Mouse (Mus musculus) neural tube, embryonic 10.5 days (tissue): ENCODE measurements at regions not wholly inside any gene's neighbourhood (a gene's known extent, or its start where the extent isn't known, plus 50 kb on each side); places are given as distances from the start of the nearest gene placed in this dataset.
A peak's percentile ranks its signal among the peaks of the same experiment; 100 is the strongest.

ENCODE experiments used
- DNase-seq: peaks from one replicate; pipeline ENCODE4 v3.0.0-alpha.2; 2017; ENCODE audit warnings: low spot score; ENCODE audit errors: extremely low spot score

DNA sequence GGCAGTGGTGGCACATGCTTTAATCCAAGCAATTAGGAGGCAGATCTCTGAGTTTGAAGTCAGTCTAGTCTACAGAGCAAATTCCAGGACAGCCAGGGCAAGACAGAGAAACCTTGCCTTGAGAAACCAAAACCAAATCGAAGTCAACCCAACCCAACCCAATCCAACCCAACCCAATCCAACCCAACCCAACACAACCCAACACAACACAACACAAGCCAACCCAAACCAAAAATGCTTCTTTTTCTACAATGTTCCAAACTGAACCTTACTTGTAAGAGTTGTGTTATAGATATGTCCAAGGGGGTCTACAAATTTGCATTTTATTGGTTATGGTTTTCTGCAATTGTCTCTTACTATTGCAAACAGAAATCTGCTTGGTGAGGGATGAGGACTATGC, 52.8 kb upstream of the Chodl start:
- DNase-seq = no peak

DNA sequence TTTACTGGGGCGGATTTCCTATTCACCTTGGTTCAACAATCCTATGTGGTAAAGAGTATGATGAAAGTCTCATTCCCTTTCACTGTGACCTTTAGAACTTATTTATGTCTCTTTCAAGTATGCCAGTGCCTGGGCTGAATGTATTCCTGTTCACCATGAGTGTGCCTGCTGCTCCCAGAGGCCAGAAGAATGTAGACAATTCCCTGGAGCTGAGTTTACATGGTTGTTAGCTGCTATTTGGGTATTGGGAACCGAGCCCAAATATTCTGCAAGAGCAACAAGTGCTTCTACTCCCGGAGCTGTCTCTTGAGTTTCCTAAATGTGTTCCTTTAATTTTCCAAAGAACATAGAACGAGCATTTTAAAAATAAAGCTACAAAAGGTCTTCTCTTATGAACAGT, 71.7 kb upstream of the Chodl start:
- no peak for DNase-seq

DNA sequence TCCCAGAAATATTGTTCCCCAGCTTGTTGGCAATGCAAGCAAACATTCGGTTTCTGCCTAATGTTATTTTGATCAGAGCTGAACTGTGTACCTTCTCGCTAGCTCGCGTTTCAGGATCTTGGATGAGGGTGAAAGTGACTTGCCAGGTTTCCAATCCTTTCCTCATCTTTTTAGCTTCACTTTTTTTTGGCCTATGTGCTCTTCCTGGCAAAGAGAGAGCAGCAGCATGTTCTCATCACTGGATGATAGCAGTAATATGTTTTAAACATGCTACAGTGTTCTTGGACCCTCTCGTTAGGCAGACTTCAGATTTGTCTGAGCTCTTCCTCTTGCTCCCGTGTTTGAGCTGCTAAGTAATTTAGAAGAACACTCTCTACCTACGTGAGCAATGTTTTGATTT, 99.8 kb upstream of the Chodl start:
- DNase-seq = no peak

DNA sequence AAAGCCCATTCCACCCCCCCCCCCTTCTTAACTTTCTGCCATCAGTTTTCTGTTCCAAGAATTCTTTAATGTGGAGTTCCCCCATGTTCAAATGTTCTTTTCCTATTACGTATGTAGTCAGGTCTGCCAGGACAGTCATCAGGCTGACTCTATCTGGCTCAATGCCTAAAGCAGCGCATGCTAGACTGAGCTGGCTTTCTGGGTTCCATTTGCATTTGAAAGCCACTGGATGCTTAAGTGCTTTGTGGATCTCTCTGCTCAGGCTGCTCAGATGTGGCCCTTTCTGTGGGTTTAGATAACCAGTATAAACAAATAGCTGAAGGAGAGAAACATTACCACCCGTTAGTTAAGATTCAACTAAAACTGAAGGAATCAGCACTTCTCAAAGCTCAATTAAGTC, 103.0 kb upstream of the Chodl start:
- no peak for DNase-seq

DNA sequence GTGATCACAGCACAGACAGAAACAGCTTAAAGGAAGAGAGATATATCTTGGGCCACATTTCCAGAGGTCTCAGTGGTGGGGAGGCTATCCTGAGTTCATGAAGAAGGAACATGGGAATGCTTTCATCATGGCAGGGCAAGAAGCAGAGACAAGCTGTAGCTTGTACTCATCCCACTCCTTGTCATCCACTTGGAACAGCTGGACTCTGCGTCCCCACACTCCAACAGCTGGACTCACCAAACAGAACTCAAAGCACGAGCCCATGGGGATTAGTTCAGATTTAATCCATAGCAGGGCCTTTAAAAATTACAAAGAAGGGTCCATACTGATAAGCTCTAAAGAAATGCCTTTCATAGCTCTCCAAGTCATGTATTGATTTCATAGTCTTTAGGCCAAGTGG, 140.7 kb upstream of the Chodl start:
- no peak for DNase-seq

DNA sequence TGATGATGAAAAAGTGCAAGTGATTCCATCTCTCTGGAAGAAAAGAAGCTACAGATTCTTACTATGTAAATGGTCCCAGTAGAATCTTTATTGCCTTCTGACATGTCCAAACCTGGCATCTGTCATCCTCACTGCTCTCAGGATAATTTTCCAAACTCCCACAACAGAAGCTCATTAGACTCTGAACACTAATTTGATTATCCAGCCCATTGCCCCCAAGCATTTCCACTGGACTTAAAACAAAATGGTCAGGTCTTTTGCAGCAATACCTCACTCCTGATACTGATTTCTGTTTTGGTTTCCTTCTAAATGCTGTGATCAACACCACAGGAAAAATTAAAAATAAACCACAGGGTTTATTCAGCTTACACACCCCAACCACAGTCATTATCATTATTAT, 171.5 kb upstream of the Chodl start:
- DNase-seq = no peak

DNA sequence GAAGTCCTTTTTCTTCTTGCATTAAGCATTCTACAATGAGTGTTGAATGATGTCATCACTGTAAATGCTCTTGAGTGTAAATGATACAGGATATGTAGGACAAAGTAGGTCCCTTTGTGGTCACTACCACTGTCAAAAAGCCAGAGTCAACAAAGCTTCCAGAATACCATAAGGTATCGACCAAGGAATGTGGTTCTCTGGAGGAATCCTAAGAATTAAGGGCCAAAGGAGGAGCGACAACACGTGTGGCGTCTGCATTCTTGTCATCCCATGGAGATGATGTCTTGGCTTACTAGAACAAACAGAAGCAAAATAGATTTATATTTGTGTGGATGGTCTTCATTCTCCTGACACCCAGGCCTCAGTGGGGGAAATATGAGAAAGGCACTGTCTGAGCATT, 161.4 kb upstream of the D16Ertd472e start:
- DNase-seq = no peak

DNA sequence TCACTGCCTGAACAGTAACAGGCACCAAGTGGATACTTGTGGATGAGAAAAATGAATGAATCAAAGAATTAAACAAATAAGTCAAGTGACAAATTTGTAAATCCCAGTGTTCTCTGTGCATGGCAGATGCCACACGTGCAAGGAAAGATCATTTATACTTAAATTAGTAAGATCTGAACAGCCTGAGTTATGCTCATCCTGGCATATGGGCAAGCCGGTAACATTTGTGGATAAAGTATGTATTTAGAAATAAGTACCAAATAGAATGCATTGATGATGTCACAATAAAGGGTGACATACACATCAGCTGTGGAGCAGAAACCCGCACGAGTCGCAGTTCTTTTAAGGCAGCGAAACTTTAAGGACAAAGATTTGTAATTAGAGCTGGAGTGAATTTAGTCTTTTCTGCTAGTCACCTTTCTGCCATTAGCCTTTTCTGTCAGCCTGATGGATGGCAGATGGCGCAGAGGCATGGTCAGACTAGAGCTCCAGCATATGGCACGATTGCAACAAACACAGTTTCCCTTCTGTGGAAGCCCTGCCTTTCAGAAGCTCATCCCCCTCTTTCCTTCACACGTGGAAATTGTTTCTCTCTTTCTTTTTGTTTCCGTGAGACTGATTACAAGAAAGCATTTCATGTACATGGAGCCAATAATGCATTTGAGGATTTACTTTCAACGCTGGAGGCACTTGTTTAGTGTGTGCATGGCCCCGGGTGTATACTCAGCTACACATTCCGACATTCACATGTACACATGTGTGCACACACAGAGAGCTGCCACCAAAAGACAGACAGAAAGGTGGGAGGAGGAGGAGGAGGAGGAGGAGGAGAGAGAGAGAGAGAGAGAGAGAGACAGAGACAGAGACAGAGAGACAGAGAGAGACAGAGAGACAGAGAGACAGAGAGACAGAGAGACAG, 154.3 kb upstream of the D16Ertd472e start:
- peak; percentile 22 for DNase-seq

DNA sequence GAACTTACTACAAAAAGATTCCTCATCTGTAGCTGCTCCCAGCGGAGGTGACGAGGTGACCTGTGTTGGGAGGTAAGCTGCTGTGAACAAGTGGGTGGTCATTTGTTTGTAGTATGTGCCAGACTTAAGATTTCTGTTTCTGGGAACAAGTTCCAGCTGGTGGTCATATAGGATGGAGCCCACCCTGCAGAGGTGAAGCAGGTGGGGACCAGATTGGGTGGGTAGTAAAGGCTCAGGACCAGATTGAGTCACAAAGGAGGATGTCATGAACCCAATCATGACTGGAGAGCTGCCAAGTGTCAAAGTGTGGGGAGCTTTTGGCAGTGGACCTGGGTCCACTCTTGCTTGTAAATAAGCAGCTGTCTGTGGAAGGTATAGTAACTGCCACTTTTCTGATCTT, 149.0 kb upstream of the D16Ertd472e start:
- no peak for DNase-seq

DNA sequence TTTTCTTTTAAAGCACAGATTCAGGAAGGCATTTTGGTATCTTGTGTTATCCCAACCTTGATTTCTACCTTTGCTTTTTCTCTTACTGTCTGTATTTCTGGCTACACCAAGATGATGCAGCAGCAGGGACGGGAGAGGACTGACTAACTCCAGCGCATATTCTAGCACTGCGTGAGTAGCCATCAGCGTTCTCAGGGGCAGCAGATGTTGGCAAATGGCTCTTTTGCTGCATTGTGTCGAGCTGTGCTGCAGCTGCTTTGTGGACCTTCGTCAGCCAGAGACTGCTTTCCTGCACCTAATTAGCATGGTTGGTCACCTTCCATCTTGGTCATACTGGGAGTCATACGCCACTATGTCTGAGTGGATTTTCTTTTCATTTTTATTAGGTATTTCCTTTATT, 133.4 kb upstream of the D16Ertd472e start:
- no peak for DNase-seq

DNA sequence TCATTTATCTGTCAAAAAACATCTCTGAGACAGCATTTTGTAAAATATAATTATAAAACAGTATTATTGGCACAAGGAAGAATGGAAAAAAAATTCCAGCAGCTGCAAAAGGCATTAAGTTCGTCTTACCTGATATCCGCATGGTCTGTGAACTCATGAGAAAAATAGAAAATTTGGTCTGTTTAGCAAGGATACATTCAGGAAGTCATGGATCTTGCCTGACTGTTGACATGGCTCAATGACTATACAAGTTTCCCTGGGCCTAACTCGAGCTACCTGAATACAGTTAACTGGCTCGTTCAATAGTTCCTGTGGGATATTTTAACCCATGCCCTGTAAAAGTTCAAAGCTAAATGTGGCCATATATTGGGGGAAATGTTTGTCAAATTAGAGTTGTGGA, 131.1 kb upstream of the D16Ertd472e start:
- no peak for DNase-seq

DNA sequence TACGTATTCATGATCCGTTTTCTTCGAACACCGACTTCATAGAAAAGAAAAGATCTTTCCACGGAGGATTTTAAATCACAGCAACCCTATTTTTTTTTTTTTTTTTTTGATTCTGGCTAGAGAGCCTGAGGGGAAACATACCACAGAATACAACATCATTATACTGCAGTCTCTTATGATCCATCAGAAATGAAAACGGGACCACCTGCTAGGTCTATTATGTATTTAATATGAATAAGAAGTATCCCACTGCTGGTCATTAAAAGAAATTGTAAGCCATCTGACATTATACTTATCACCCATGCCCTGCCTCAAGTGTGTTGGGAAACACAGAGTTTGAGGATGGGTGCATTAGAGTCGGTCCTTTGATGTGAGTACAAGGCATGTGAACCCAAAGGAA, 130.7 kb upstream of the D16Ertd472e start:
- DNase-seq = no peak

DNA sequence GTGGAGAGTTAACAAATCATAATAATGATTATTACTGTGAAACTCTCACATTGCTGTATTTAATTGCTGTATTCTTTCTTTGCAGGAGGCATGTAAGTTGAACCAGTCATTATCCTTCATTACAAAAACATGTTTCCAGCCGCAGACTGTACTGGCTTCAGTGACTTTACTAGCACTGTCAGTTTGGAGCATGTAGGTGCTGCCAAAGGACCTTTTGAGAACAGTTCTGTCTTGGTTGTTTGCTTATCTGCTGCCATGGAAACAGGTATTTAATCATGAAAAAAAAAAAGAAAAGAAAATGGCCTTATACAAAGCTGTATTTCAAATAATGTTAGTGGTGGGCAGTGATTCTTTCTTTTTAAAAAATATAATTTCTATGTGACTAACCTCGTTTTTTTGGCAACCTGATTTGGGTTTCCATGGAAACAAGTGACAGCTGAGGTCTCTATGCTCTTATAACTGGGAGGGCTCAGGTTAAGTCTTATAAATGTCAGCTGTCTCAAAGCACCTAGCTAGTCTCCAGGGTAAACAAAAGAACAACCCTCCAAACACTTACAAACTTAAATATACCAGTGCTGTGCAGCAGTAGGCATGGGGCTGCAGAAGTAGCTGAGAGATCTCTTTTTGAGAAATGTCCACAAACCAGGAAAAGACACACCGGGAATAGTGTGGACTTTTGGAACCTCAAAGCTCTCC, 121.2 kb upstream of the D16Ertd472e start:
- no peak for DNase-seq

DNA sequence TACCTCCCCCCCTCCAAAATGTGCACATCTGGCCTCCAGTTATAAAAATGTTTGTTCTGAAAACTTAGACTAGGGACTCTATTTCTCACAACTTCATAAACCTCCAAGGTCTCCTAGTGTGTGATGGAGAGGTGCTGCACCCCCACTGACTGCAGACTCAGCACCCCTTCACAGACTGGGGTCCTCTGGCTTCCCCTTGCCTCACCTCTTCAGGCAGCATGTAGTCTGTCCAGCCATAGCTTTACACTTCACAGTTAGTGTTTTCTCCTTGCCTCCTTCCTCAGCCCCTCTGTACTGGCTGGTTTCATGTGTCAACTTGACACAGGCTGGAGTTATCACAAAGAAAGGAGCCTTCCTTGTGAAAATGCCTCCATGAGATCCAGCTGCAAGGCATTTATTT, 111.7 kb upstream of the D16Ertd472e start:
- no peak for DNase-seq

DNA sequence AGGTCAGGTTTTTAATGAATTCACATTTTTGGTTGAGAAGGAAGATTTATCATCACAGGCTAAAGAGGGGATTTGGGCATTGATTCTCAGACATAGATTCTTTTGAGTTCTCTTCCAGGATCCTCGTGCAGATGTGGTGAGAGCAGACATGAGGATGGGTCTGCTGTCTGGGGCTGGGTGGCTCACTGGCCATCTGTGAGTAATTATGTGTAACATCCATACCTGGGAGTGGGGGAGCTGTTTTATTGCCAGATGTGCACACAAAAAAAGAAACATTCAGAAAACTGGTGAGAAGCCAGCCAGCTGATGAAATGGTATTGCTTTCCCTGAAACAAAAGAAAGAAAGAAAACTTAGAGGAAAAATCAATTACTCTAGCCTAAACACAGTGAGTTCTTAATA, 108.7 kb upstream of the D16Ertd472e start:
- DNase-seq = no peak

DNA sequence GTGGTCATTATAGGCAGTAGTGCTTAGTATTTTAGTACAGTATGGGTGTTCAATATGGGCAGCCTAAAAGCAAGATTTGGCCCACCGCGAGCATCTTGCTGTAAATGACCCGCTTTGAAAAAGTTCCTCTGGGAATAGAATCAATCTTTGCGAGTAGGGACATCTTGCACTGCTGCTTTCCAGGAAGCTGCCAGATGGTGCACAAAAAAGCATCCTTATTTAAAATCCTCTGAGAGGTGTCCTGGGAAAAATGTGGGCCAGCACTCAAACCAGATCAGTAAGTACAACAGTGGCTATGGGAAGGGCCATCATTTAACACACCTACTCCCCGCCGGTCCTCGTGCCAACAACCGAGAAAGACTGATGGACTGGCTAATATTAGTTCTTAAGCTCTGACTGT, 107.5 kb upstream of the D16Ertd472e start:
- no peak for DNase-seq

DNA sequence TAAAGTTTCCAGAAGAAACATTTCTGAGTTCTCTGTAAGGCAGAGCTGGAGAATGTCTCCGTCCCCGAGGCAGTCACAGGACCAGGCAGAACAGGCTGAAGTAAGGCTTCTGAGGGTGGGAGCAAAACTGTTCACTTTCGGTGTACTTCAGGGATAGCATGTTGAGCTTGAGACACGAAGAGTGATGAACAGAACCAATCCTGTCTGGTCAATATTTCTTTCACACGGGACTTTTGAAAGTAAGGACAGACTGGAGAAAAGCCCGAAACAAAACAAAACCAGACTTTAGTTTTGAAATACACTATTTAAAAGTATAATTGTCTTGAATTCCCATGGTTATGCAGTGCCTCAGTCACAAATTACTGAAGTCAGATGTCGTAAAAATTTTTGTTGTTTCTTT, 84.6 kb upstream of the D16Ertd472e start:
- no peak for DNase-seq

DNA sequence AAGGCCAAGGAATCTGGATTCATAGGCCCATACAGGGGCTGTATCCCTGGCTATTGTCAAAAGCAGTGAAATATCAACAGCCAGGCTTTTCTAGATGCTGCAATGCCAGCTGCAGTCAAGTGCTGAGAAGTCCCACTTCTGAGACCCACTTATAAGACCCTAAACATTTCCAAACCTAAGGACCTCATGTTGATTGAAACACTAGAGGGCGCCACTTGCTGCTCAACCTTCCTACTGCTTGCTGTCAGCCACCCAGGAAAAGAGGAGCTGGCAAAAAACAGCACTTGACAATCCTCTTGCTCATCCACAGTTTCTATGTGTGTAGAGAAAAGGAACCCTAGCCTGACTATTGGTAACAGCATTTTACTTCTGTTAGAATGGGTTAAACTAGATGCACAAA, 68.2 kb upstream of the D16Ertd472e start:
- peak; percentile 31 for DNase-seq

DNA sequence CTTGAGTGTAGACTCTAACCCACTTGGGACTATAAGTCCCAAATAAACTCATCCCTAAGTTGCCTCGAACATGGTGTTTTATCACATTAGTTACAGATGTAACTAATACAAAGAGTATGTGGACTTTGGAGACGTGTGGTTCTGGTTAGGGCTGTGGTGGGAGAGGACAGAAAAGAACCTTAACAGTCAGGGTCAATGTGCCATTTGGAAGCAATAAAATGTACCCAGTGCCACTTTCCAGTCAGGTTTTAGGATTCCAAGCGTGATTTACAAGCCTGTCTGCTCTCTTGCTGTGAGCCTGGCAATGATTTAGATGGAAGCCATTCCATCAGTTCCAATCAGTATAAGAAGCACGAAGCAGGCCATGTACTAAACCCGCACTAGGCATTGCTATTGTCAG, 65.2 kb upstream of the D16Ertd472e start:
- DNase-seq = no peak

DNA sequence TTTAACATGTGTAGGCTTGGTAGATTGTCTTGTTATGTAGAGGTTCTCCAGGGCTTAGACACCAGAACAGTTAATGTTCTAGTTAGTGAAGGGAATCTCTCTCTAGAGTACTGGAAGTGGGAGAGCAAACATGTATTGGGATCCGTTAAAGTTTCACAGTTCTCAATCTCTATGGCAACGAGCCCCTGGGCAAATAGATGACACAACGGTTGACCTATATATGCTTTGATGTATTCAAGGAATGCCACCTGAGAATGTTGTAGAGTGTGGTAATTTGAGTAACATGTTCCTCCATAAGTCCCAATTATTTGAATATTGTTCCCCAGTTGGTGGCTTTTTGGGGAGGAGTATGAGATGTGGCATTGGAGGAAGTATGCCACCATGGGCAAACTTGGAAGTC, 64.7 kb upstream of the D16Ertd472e start:
- no peak for DNase-seq

DNA sequence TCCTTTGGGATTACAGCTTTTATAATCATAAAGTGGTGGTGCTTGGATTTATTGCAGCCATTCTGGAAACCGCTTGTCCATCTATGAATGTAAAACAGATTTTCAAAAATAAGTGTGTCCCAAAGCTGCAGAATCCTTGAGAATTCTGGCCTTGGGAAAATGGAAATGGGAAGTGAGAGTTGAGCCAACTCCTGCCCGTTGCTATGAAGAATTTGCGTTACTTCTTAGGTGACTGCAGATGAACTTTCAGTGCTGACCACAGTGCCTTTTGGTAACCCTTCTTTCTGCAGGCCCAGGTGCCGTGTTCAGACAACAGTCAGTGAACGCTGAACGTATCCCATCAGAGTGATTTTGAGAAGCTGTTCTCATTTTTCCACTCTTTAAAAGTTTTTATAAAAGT, 60.9 kb upstream of the D16Ertd472e start:
- no peak for DNase-seq

DNA sequence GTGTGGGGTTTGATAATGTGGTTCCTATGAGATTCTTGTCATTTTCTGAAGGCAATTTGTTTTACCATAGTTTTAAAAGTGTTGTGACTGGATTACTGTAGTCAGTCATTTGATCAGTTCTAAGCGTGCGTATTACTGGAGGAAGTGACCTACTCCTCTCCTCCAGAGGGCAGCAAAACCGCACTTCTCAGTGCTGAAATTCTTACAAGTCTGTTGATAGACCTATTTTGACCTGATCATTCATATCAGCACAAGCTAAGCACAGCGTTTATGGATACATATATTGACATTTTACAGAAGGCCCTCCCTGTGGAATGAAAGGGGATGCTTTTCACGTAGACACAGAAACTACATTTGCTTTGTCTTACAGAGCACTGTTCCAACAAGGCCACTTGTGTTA, 60.5 kb upstream of the D16Ertd472e start:
- DNase-seq = no peak

DNA sequence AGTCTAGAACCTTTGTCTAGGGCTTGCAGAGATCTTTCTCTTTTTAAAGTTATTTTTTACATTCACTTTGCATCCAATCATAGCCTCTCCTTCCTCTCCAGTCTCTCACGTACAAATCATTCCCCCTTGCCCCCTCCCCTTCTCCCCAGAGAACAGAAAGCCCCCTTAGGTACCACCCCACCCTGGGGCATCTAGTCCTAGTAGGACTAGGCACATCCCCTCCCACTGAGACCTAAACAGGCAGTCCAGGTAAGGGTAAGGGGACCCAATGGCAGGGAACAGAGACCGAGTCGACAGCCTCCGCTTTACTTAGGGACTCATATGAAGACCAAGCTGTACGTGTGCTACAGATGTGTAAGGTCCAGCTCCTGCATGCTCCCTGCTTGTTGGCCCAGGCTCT, 59.3 kb upstream of the D16Ertd472e start:
- DNase-seq = no peak
